Mouse (Mus musculus): ENCODE measurements around the gene Irf4. TPM values are rescaled to one million over a fixed set of nuclear protein-coding genes. Genes with fewer than 3 reads are reported as not detected.

Irf4 gene
- polyA plus RNA-seq, 1 experiment, result 9.3 TPM

DNA sequence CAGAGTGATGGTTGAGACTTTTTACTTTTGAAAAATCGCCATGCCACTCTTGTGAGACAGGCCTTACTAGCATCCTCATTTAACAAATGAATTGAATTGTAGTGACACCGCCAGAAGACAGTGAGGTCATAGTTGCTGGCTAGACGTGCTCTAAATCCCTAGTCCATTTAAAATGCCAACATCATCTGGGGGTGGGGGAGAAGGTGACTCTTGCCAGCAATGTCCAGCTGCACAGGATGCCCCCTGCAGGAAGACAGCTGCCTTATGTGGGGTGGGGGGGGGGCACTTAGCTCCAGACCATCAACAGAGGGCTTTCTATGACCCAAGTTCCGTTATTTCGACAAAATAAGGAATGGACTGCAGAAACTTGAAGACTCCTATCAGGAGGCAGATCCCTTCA lies 32.4 kb upstream of the Irf4 start:
- Histone ChIP-seq H3K4me1 (ENCODE audit: control insufficient read depth, insufficient read depth, low read length) (peaks cover 10% of the 10 kb centered on the region), H3K27ac (ENCODE audit: insufficient read depth, low read depth, low read length) (no peak overlapping the region), H3K4me3 (ENCODE audit: insufficient read depth, low read length) (no peak overlapping the region)
- TF ChIP-seq POLR2A (IDR thresholded peaks at IDR 0.05; ENCODE audit: borderline replicate concordance, low read depth, low read length) (no peak), CTCF (IDR thresholded peaks at IDR 0.05; ENCODE audit: low read depth, low read length) (no peak)

DNA sequence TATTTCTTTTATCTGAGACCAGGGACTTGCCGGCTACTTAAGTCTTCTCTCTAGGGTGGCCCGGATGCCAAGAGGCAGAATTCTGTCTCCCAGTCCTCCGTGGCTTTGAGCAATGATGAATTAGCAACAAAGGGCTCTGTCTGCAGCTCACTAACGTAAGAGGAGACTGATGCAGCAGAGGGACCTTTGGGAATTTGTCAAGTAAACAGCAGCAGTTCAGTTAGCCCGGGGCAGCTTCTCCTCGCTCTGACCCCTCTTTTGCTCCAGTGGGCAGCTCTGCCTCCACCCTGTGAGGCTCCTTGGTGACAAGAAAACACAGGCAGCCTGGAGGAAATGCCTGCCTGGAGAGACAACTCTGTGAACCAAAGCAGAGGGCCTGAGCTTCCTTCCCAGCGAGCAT lies 26.4 kb upstream of the Irf4 start:
- TF ChIP-seq CTCF (IDR thresholded peaks at IDR 0.05; ENCODE audit: low read depth, low read length) (no peak), POLR2A (IDR thresholded peaks at IDR 0.05; ENCODE audit: borderline replicate concordance, low read depth, low read length) (no peak)
- Histone ChIP-seq H3K4me1 (ENCODE audit: control insufficient read depth, insufficient read depth, low read length) (no peaks in the 10 kb centered on the region), H3K4me3 (ENCODE audit: insufficient read depth, low read length) (no peak overlapping the region), H3K27ac (ENCODE audit: insufficient read depth, low read depth, low read length) (no peak overlapping the region)

DNA sequence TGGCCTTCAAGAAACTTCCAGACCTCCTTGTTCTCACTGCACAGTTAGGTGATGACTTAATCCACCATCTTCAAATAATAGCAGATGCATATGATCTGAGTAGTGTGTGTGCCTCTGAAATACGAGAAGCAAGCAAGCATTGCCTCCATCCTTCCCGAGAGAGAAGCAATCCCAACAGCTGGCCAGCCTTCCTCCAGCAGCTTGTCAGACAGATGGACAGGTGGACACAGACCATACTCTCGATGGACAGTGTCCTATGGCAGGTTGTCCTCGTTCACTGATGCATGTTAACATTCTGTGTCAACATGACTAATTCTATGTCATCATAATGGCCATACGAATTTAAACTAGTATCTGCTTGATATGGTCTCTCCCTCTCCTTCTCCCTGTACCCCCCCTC lies 25.8 kb upstream of the Irf4 start:
- Histone ChIP-seq H3K4me3 (ENCODE audit: insufficient read depth, low read length) (no peak overlapping the region), H3K4me1 (ENCODE audit: control insufficient read depth, insufficient read depth, low read length) (no peaks in the 10 kb centered on the region), H3K27ac (ENCODE audit: insufficient read depth, low read depth, low read length) (no peak overlapping the region)
- TF ChIP-seq POLR2A (IDR thresholded peaks at IDR 0.05; ENCODE audit: borderline replicate concordance, low read depth, low read length) (no peak), CTCF (IDR thresholded peaks at IDR 0.05; ENCODE audit: low read depth, low read length) (no peak)

DNA sequence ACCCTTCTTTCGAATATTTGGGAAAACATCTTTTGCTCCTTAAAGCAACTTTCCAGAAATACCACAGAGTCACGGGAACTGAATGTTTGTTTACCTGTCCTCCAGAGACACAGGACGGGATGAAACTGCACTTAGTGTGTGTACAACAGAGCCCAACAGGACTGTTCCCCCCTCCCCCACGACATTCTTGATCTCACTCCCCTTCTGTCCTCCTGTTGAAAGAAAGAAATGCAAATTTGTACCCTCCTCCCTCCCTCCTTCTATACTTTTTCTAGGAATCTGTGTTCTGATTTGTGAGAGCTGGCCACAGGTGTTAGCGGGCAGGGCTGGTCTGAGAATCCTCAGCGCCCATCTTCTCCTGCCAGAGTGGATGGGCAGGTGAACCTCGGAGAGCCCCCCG lies 25.2 kb upstream of the Irf4 start:
- H3K4me1 ChIP-seq (ENCODE audit: control insufficient read depth, insufficient read depth, low read length), result no peaks in the 10 kb centered on the region
- TF ChIP-seq POLR2A (IDR thresholded peaks at IDR 0.05; ENCODE audit: borderline replicate concordance, low read depth, low read length) (no peak), CTCF (IDR thresholded peaks at IDR 0.05; ENCODE audit: low read depth, low read length) (no peak)
- H3K4me3 ChIP-seq (ENCODE audit: insufficient read depth, low read length), result no peak overlapping the region
- H3K27ac ChIP-seq (ENCODE audit: insufficient read depth, low read depth, low read length), result no peak overlapping the region

DNA sequence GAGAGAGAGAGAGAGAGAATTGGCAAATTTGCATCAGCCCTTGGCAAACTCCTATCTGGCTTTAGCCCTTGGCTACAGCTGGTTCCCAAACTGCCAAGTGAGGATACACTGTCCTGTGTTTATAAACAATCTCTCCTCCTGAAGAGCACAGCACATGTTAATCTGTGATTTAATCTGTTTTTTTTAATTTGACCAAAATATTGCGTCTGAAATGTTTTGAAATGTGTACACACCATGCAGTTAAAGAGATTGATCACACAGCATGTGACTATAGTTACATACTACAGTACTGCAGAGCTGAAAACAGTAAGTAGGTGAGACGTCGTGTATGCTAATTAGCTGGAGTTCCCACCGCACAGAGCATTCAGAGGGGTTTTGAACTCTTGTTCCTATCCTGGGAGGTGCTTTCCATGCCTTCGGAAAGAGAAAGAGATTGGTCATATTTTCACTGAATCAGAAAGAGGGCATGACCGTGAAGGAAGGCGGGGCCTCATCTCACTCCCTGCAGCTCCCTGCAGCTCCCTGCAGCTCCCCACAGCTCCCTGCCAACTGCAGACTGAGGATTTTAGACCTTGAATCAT lies 24.2 kb upstream of the Irf4 start:
- no peak overlapping the region for H3K27ac ChIP-seq (ENCODE audit: insufficient read depth, low read depth, low read length)
- H3K4me1 ChIP-seq (ENCODE audit: control insufficient read depth, insufficient read depth, low read length), result no peaks in the 10 kb centered on the region
- H3K4me3 ChIP-seq (ENCODE audit: insufficient read depth, low read length), result no peak overlapping the region
- TF ChIP-seq POLR2A (IDR thresholded peaks at IDR 0.05; ENCODE audit: borderline replicate concordance, low read depth, low read length) (no peak), CTCF (IDR thresholded peaks at IDR 0.05; ENCODE audit: low read depth, low read length) (no peak)

DNA sequence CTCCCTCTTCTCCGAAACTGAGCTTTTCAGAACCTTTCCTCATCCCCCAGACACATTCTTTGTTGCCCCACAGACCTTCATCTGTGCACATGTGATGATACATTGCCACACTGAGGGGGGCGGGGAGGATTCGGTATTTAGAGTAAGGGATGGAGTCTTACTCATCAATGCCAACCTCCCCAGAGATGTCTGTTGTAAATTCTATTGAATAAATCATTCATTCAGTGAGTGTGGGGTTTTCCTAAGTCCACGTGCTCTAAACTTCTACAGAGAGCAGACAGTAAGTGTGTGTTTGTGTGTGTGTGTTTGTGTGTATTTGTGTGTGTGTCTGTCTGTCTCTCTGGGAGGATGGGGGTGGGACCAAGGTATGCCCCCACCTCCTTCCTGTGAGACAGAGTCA lies 22.1 kb upstream of the Irf4 start:
- H3K27ac ChIP-seq (ENCODE audit: insufficient read depth, low read depth, low read length), result no peak overlapping the region
- H3K4me3 ChIP-seq (ENCODE audit: insufficient read depth, low read length), result no peak overlapping the region
- TF ChIP-seq CTCF (IDR thresholded peaks at IDR 0.05; ENCODE audit: low read depth, low read length) (no peak), POLR2A (IDR thresholded peaks at IDR 0.05; ENCODE audit: borderline replicate concordance, low read depth, low read length) (no peak)
- H3K4me1 ChIP-seq (ENCODE audit: control insufficient read depth, insufficient read depth, low read length), result no peaks in the 10 kb centered on the region

DNA sequence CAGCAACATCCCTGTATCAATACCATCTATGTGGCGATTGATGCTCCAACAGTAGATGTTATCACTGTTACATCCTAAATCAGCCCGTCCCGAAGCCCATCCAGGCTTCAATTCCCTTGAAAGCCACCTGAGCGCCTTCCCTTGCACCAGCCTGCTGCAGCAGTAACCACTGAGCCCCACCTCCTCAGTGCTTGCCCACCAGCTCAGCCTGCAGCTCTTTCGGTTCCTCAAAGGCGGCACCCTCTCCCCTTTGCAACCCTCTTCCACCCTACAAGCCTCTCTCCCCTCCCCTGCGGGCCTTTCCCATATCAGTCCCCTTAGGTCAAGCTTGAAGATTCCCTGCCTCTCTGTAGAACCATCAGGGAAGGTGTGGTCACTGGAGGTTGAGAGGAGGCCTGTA lies 20.9 kb upstream of the Irf4 start:
- Histone ChIP-seq H3K27ac (ENCODE audit: insufficient read depth, low read depth, low read length) (no peak overlapping the region), H3K4me3 (ENCODE audit: insufficient read depth, low read length) (no peak overlapping the region), H3K4me1 (ENCODE audit: control insufficient read depth, insufficient read depth, low read length) (no peaks in the 10 kb centered on the region)
- TF ChIP-seq CTCF (IDR thresholded peaks at IDR 0.05; ENCODE audit: low read depth, low read length), result no peak
- TF ChIP-seq POLR2A (IDR thresholded peaks at IDR 0.05; ENCODE audit: borderline replicate concordance, low read depth, low read length), result no peak

DNA sequence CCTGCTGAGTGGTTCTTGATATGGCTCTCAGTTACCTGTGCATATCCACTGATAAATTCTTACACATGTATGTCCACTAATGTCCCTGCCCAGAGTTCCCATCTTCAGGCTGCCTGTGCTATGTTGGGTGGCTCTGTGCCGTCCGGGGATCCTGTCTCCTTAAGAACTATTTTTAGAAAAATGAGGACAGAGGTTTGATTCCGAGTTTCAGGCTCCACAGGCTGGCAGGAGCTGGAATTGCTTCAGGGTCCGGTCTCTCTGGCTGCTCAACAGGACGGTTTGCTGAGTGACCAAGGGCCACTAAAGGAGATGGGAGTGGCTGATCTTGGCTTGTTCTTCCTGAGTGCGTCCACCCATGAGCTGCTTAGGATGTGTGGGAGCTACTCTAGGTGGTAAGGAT lies 19.8 kb upstream of the Irf4 start:
- TF ChIP-seq POLR2A (IDR thresholded peaks at IDR 0.05; ENCODE audit: borderline replicate concordance, low read depth, low read length) (no peak), CTCF (IDR thresholded peaks at IDR 0.05; ENCODE audit: low read depth, low read length) (no peak)
- no peak overlapping the region for H3K4me3 ChIP-seq (ENCODE audit: insufficient read depth, low read length)
- H3K4me1 ChIP-seq (ENCODE audit: control insufficient read depth, insufficient read depth, low read length), result no peaks in the 10 kb centered on the region
- no peak overlapping the region for H3K27ac ChIP-seq (ENCODE audit: insufficient read depth, low read depth, low read length)

DNA sequence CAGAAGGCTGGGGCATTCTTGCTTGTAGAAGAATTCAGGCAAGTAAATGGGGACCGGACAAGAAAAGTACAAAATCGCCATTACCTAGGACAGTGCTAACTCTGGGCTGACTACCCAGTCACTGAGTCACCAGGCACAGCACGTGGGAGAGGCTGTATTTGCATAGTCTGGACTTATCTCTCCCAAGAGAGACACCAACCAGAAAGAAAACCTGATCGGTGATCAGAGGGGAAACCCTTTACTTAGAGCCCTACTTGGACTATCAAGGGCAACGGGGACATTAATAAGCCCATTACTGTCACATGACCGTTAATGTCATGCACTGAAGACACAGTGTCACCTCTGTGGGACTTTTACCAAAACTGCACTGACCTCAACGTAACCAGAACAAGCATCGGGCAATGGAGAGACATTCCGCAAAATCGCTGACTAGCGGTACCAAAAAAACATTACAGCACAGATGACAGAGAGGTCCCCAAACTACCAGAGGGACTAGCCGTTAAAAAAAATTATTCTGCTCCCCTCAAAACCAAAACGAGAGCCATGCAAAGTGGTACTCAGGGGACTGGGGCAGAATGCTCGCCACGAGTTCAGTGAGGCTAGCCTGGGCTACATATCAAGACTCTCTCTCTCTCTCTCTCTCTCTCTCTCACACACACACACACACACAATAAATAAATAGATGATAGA lies 18.8 kb upstream of the Irf4 start:
- H3K27ac ChIP-seq (ENCODE audit: insufficient read depth, low read depth, low read length), result no peak overlapping the region
- no peak overlapping the region for H3K4me3 ChIP-seq (ENCODE audit: insufficient read depth, low read length)
- TF ChIP-seq CTCF (IDR thresholded peaks at IDR 0.05; ENCODE audit: low read depth, low read length) (no peak), POLR2A (IDR thresholded peaks at IDR 0.05; ENCODE audit: borderline replicate concordance, low read depth, low read length) (no peak)

DNA sequence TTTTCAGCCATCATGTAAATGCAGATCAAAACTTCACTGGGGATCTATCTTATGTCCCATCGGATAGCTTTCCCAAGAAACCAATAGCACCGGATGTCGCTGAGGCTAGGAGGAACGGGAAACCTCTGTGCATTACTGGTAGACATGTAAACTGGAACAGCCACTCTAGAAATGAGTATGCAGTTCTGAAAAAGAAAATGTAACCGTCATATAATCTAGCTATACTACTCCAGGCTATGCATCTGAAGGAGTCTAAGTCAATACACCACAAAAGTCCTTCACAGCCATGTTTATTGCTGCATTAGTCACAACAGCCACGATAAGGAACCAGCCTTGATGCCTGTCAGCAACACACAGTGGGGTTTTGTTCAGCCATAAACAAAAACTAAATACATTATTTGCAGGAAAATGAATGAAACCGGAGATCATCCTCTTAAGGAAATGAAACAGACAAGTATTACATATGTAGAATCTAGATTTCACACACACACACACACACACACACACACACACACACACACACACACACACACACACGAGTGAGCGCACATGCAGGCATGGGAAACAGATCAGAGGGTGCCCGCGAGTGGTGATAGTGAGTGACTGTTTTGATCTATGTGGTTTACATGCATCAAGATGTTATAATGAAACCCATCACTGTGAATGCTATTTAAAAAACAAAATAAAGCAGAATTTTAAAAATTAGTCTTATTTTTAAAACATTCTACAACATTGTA lies 16.1 kb upstream of the Irf4 start:
- Histone ChIP-seq H3K27ac (ENCODE audit: insufficient read depth, low read depth, low read length) (no peak overlapping the region), H3K4me1 (ENCODE audit: control insufficient read depth, insufficient read depth, low read length) (no peaks in the 10 kb centered on the region), H3K4me3 (ENCODE audit: insufficient read depth, low read length) (no peak overlapping the region)
- TF ChIP-seq CTCF (IDR thresholded peaks at IDR 0.05; ENCODE audit: low read depth, low read length) (no peak), POLR2A (IDR thresholded peaks at IDR 0.05; ENCODE audit: borderline replicate concordance, low read depth, low read length) (no peak)

More for the DNA sequence above, 18.8 kb upstream of the Irf4 start:
- no peaks in the 10 kb centered on the region for H3K4me1 ChIP-seq (ENCODE audit: control insufficient read depth, insufficient read depth, low read length)
